Mouse (Mus musculus): ENCODE data around the gene Erv3.

Gene Erv3

GRCm38 (mm10) chr2:131859721-131860120 lies at the start of gene Erv3:
Gene Erv3, minus strand, starts transcription at chr2:131859747.
- no peak for DNase-seq (ENCODE audit: low spot score in 2 of 2)

- peak in 1 of 2 experiments; percentile 26 for DNase-seq (ENCODE audit: low spot score in 2 of 2)
These were observed 49.4 kb upstream of the Erv3 start for GRCm38 (mm10) chr2:131908906-131909305.

GRCm38 (mm10) chr2:131908351-131908861 lies 48.9 kb upstream of the Erv3 start:
- DNase-seq (ENCODE audit: low spot score in 2 of 2) = peak in 1 of 2 experiments; percentile 14

- DNase-seq (ENCODE audit: low spot score in 2 of 2) = no peak
These were observed 47.8 kb upstream of the Erv3 start for GRCm38 (mm10) chr2:131907311-131907710.

- peak in 1 of 2 experiments; percentile 19 for DNase-seq (ENCODE audit: low spot score in 2 of 2)
These were observed 47.3 kb upstream of the Erv3 start for GRCm38 (mm10) chr2:131906846-131907245.

- no peak for DNase-seq (ENCODE audit: low spot score in 2 of 2)
These were observed 46.7 kb upstream of the Erv3 start for GRCm38 (mm10) chr2:131906266-131906665.

GRCm38 (mm10) chr2:131905776-131906175 lies 46.2 kb upstream of the Erv3 start:
- DNase-seq (ENCODE audit: low spot score in 2 of 2) = no peak

- no peak for DNase-seq (ENCODE audit: low spot score in 2 of 2)
These were observed 45.5 kb upstream of the Erv3 start for GRCm38 (mm10) chr2:131905025-131905424.

- peak in 1 of 2 experiments; percentile 19 for DNase-seq (ENCODE audit: low spot score in 2 of 2)
These were observed 43.3 kb upstream of the Erv3 start for GRCm38 (mm10) chr2:131902867-131903266.

- no peak for DNase-seq (ENCODE audit: low spot score in 2 of 2)
These were observed 42.9 kb upstream of the Erv3 start for GRCm38 (mm10) chr2:131902423-131902822.

GRCm38 (mm10) chr2:131897336-131898109 lies 38.0 kb upstream of the Erv3 start:
- peak in 1 of 2 experiments; percentile 24 for DNase-seq (ENCODE audit: low spot score in 2 of 2)

GRCm38 (mm10) chr2:131896011-131896410 lies 36.5 kb upstream of the Erv3 start:
- no peak for DNase-seq (ENCODE audit: low spot score in 2 of 2)

GRCm38 (mm10) chr2:131895106-131895505 lies 35.6 kb upstream of the Erv3 start:
- no peak for DNase-seq (ENCODE audit: low spot score in 2 of 2)

- DNase-seq (ENCODE audit: low spot score in 2 of 2) = no peak
These were observed 33.0 kb upstream of the Erv3 start for GRCm38 (mm10) chr2:131892534-131892933.

GRCm38 (mm10) chr2:131888233-131888632 lies 28.7 kb upstream of the Erv3 start:
- no peak for DNase-seq (ENCODE audit: low spot score in 2 of 2)

GRCm38 (mm10) chr2:131886503-131887160 lies 27.1 kb upstream of the Erv3 start:
- DNase-seq (ENCODE audit: low spot score in 2 of 2) = no peak

GRCm38 (mm10) chr2:131883136-131883535 lies 23.6 kb upstream of the Erv3 start:
- DNase-seq (ENCODE audit: low spot score in 2 of 2) = peak; percentile 64 to 90

GRCm38 (mm10) chr2:131881766-131882165 lies 22.2 kb upstream of the Erv3 start:
- no peak for DNase-seq (ENCODE audit: low spot score in 2 of 2)

- no peak for DNase-seq (ENCODE audit: low spot score in 2 of 2)
These were observed 17.2 kb upstream of the Erv3 start for GRCm38 (mm10) chr2:131876551-131877265.

GRCm38 (mm10) chr2:131873376-131873775 lies 13.8 kb upstream of the Erv3 start:
- DNase-seq (ENCODE audit: low spot score in 2 of 2) = no peak

- no peak for DNase-seq (ENCODE audit: low spot score in 2 of 2)
These were observed 9.4 kb upstream of the Erv3 start for GRCm38 (mm10) chr2:131868983-131869382.

- no peak for DNase-seq (ENCODE audit: low spot score in 2 of 2)
These were observed 7.1 kb upstream of the Erv3 start for GRCm38 (mm10) chr2:131866676-131867075.

All from right cerebral cortex, postnatal 10 days (tissue).